ENCODE assay signal across 27 mouse cellular contexts in genomic region chr16:75537784-75538565, GRCm38 (mm10). TPM values are rescaled to one million over a fixed set of nuclear protein-coding genes. Genes with fewer than 3 reads are reported as not detected.
A peak's percentile ranks its signal among the peaks of the same experiment; 100 is the strongest.
DNase-seq lines count a peak whose midpoint lies in the region; ATAC-seq and TF ChIP-seq lines count a peak whose summit lies in the region.
"Had no signal": no experiment of that assay in that cellular context is flagged by ENCODE, and none has a peak within 500 bp of the region (broad histone marks: within the 10 kb centered on the region; RNA-seq: fewer than 3 reads in every experiment).

No protein-coding gene starts in this region.

- WGBS in heart, embryonic 12.5 days = 74% methylated on average over 7 of the region's 7 CpGs

- no peak overlapping the region for H3K9ac ChIP-seq in heart, embryonic 12.5 days
- H3K9ac ChIP-seq: neural tube, embryonic 15.5 days; stomach, embryonic 15.5 days had no signal

- TF ChIP-seq CTCF in brain, embryonic 14.5 days (IDR thresholded peaks at IDR 0.05; ENCODE audit: borderline replicate concordance, extremely low read depth, insufficient read depth, insufficient read length) = no peak

- peak; percentile 84 for ATAC-seq in frontal cortex, adult (ENCODE audit: low TSS enrichment)
- ATAC-seq in heart, embryonic 12.5 days (ENCODE audit: insufficient number of reproducible peaks, low FRiP score) = no peak
- ATAC-seq: inflammation-experienced regulatory T-cells, adult 6 months had no signal

- no peak overlapping the region for H3K27ac ChIP-seq in heart, embryonic 12.5 days (ENCODE audit: poor library complexity, severe bottlenecking)
- H3K27ac ChIP-seq: embryonic facial prominence, embryonic 10.5 days; hindbrain, embryonic 10.5 days; neural tube, embryonic 15.5 days; stomach, embryonic 15.5 days had no signal

- no peak overlapping the region for H3K4me3 ChIP-seq in heart, embryonic 12.5 days
- H3K4me3 ChIP-seq: embryonic facial prominence, embryonic 10.5 days; hindbrain, embryonic 10.5 days; myocyte; neural tube, embryonic 15.5 days; stomach, embryonic 15.5 days had no signal

- no peak for DNase-seq in frontal cortex, postnatal 25 days (ENCODE audit: low spot score in 2 of 2)
- peak; percentile 73 for DNase-seq in brain, embryonic 14.5 days (ENCODE audit: low read depth)
- DNase-seq in layer of hippocampus, adult 11-12 months (ENCODE audit: low spot score) = peak; percentile 32
- peak; percentile 5 to 19 for DNase-seq in layer of hippocampus, postnatal 25 days (ENCODE audit: extremely low spot score in 1 of 2, low spot score in 1 of 2)
- DNase-seq in kidney, postnatal 14 days = no peak
- no peak for DNase-seq in gastrocnemius, postnatal 10 days
- DNase-seq: adrenal gland, adult 8-10 months; cerebellum, adult 18-20 months; heart, adult 18-20 months; liver; lung, adult 18-20 months; lung, postnatal 36 days had no signal

- no peak for TF ChIP-seq POLR2A in brain, embryonic 14.5 days (IDR thresholded peaks at IDR 0.05; ENCODE audit: borderline replicate concordance, extremely low read depth, insufficient read depth, insufficient read length, poor library complexity, severe bottlenecking)

- no peaks in the 10 kb centered on the region for H3K36me3 ChIP-seq in heart, embryonic 12.5 days
- H3K36me3 ChIP-seq: embryonic facial prominence, embryonic 10.5 days; hindbrain, embryonic 10.5 days; neural tube, embryonic 15.5 days; stomach, embryonic 15.5 days had no signal

- H3K27me3 ChIP-seq in heart, embryonic 12.5 days (replicated peaks) = no peaks in the 10 kb centered on the region
- H3K27me3 ChIP-seq: neural tube, embryonic 15.5 days; stomach, embryonic 15.5 days had no signal

- H3K4me1 ChIP-seq in heart, embryonic 12.5 days (replicated peaks) = no peaks in the 10 kb centered on the region
- H3K4me1 ChIP-seq: embryonic facial prominence, embryonic 10.5 days; hindbrain, embryonic 10.5 days; neural tube, embryonic 15.5 days; stomach, embryonic 15.5 days had no signal

- no peaks in the 10 kb centered on the region for H3K9me3 ChIP-seq in heart, embryonic 12.5 days (replicated peaks)
- H3K9me3 ChIP-seq: embryonic facial prominence, embryonic 10.5 days; hindbrain, embryonic 10.5 days; neural tube, embryonic 15.5 days; stomach, embryonic 15.5 days had no signal

- H3K4me2 ChIP-seq in heart, embryonic 12.5 days = no peak overlapping the region
- H3K4me2 ChIP-seq: midbrain, embryonic 11.5 days; neural tube, embryonic 15.5 days; stomach, embryonic 15.5 days had no signal

RNA-seq across cellular contexts. Expression of gene Lipi, which starts 47.9 kb away (rescaled TPM):
- 0.10 TPM in 1 of 2 replicates, not detected in the other for polyA plus RNA-seq in brain, embryonic 14.5 days (2012; rRNA removed)
- total RNA-seq in layer of hippocampus, postnatal 25 days (2021) = under 1 TPM in 1 of 2 experiments, not detected in 1; 0.12 TPM
- total RNA-seq in gastrocnemius, postnatal 10 days (2021) = under 1 TPM in 1 of 2 experiments, not detected in 1; 0.25 TPM
- not detected in 2 replicates for polyA plus RNA-seq in heart, embryonic 12.5 days (2016; fragmentation: Nextera tagmentation; extraction: Ambion mirVana)
- total RNA-seq: adrenal gland, adult 8-10 months; gastrocnemius, adult 18-20 months; heart, adult 18-20 months; left cerebral cortex, adult 8-10 months had no signal
- polyA plus RNA-seq: embryonic facial prominence, embryonic 10.5 days; heart, embryonic 16.5 days; hindbrain, embryonic 10.5 days; inflammation-experienced regulatory T-cells, adult 6 months; kidney, embryonic 14.5 days; midbrain, embryonic 11.5 days; myocyte; spleen, adult 2 months; stomach, embryonic 15.5 days; thymus, postnatal 0 days had no signal

RNA-seq across cellular contexts. Expression of gene Rbm11, which starts 54.7 kb away (rescaled TPM):
- polyA plus RNA-seq in brain, embryonic 14.5 days (2012; rRNA removed) = 1.5 and 2.5 TPM in 2 replicates
- 1 to 10 TPM; 5.5 to 5.9 TPM for total RNA-seq in layer of hippocampus, postnatal 25 days (2021)
- total RNA-seq in gastrocnemius, postnatal 10 days (2021) = under 1 TPM; 0.28 to 0.32 TPM
- 0.27 and 0.47 TPM in 2 replicates for polyA plus RNA-seq in heart, embryonic 12.5 days (2016; fragmentation: Nextera tagmentation; extraction: Ambion mirVana)
- total RNA-seq: gastrocnemius, adult 18-20 months; heart, adult 18-20 months had no signal

Comparison
In these comparisons a context has a peak if more than half of its experiments do, and no peak if none do; other contexts are left out.
1. DNase-seq: peak in brain, embryonic 14.5 days (single experiment), layer of hippocampus, adult 11-12 months (single experiment) and layer of hippocampus, postnatal 25 days (2 of 2); none in frontal cortex, postnatal 25 days (0 of 2), kidney, postnatal 14 days (single experiment) and gastrocnemius, postnatal 10 days (single experiment).
2. RNA of gene Rbm11, which starts 54.7 kb away (total RNA-seq): 5.5 to 5.9 TPM in layer of hippocampus, postnatal 25 days; 0.28 to 0.32 TPM in gastrocnemius, postnatal 10 days; every median in the first group is over 4 times any median in the second.